In the genomic region with DNA sequence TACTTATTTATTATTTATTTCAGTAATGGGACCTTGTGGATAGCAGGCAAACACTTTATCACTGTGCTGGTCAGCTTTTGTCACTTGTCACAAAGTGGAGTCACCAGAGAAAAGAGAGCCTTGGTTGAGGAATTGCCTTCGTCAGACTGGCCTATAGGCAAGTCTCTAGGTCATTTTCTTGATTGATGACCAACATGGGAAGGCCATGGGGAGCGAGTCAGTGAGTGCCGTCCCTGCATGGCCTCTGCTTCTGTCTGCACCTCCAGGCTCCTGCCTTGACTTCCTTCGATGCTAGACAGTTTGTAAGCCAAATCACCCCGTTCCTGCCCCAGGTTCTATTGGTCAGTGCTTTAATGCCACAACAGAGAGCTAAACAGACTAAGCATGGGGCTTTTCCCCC, we compare ENCODE assay signal across 26 mouse cellular contexts. TPM values are rescaled to one million over a fixed set of nuclear protein-coding genes. Genes with fewer than 3 reads are reported as not detected.
DNase-seq lines count a peak whose midpoint lies in the region.
"Had no signal": no experiment of that assay in that cellular context is flagged by ENCODE, and none has a peak within 500 bp of the region (broad histone marks: within the 10 kb centered on the region; RNA-seq: fewer than 3 reads in every experiment).

No protein-coding gene starts in this region.

- H3K27me3 ChIP-seq in heart, embryonic 10.5 days (ENCODE audit: insufficient read depth, poor library complexity, severe bottlenecking) = peaks cover 11% of the 10 kb centered on the region; the same call in 1 of the 2 replicates
- H3K27me3 ChIP-seq: embryonic facial prominence, embryonic 13.5 days; embryonic facial prominence, embryonic 15.5 days; forebrain, embryonic 12.5 days; Patski had no signal

- peak; percentile 58 for DNase-seq in adrenal gland, adult 2 months
- no peak for DNase-seq in adrenal gland, adult 18-20 months (ENCODE audit: low spot score in 2 of 2)
- peak; percentile 43 for DNase-seq in heart, embryonic 10.5 days (ENCODE audit: low spot score)
- DNase-seq in heart, postnatal 10 days = no peak
- DNase-seq in adrenal gland, postnatal 25 days = peak; percentile 8
- no peak for DNase-seq in spleen, postnatal 10 days (ENCODE audit: low spot score in 2 of 2)
- DNase-seq: B cell, adult 2 months; cerebellum, adult 11 months; cerebellum, adult 18-20 months; cerebellum, adult 8-10 months; cerebellum, adult 9-11 months; cerebellum, postnatal 14 days; cerebellum, postnatal 36 days; embryo, embryonic 11 days had no signal

- no peak overlapping the region for H3K27ac ChIP-seq in heart, embryonic 10.5 days
- H3K27ac ChIP-seq: embryonic facial prominence, embryonic 13.5 days; embryonic facial prominence, embryonic 15.5 days; forebrain, embryonic 10.5 days; forebrain, embryonic 12.5 days had no signal

- WGBS in heart, embryonic 10.5 days = 67% methylated on average over 5 of the region's 5 CpGs

- 0 out of 2 replicates have a peak, but pooled peaks cover 6% of the 10 kb centered on the region for H3K4me1 ChIP-seq in heart, embryonic 10.5 days
- H3K4me1 ChIP-seq: forebrain, embryonic 12.5 days had no signal

- H3K4me3 ChIP-seq in heart, embryonic 10.5 days = no peak overlapping the region
- H3K4me3 ChIP-seq: embryonic facial prominence, embryonic 13.5 days; embryonic facial prominence, embryonic 15.5 days; erythroblast, embryonic 14.5 days; forebrain, embryonic 10.5 days; forebrain, embryonic 12.5 days had no signal

- H3K9me3 ChIP-seq in heart, embryonic 10.5 days = no peaks in the 10 kb centered on the region
- H3K9me3 ChIP-seq: embryonic facial prominence, embryonic 13.5 days; embryonic facial prominence, embryonic 15.5 days; forebrain, embryonic 10.5 days; forebrain, embryonic 12.5 days; G1E had no signal

- intact Hi-C loops in heart, postnatal 10 days (cut with DNase I) = no loop called here

- H3K36me3 ChIP-seq in heart, embryonic 10.5 days = 0 out of 2 replicates have a peak, but pooled peaks cover 4% of the 10 kb centered on the region
- H3K36me3 ChIP-seq: embryonic facial prominence, embryonic 13.5 days; embryonic facial prominence, embryonic 15.5 days; forebrain, embryonic 10.5 days; forebrain, embryonic 12.5 days; G1E had no signal

RNA-seq across cellular contexts. Expression of a gene that starts 12.7 kb away (rescaled TPM):
- total RNA-seq in adrenal gland, adult 2 months (2021) = 1 to 10 TPM; 1.1 to 6.9 TPM
- polyA plus RNA-seq in adrenal gland, adult 2 months (2012; rRNA removed) = 0.97 and 1.4 TPM in 2 replicates
- 1 to 10 TPM; 2.0 to 7.4 TPM for total RNA-seq in adrenal gland, adult 18-20 months (2021)
- polyA plus RNA-seq in heart, embryonic 10.5 days (2016; fragmentation: Nextera tagmentation; extraction: Ambion mirVana) = 10.2 and 12.1 TPM in 2 replicates
- total RNA-seq in heart, postnatal 10 days (2021) = 1 to 10 TPM; 2.8 to 2.9 TPM
- 7.3 and 9.9 TPM in 2 replicates for total RNA-seq in adrenal gland, postnatal 25 days (2021)
- polyA plus RNA-seq: erythroblast, embryonic 14.5 days had no signal

RNA-seq across cellular contexts. Expression of a gene that starts 39.5 kb away (rescaled TPM):
- under 1 TPM in 1 of 2 experiments, not detected in 1; 0.46 TPM for total RNA-seq in adrenal gland, adult 2 months (2021)
- polyA plus RNA-seq in adrenal gland, adult 2 months (2012; rRNA removed) = 0.57 TPM in 1 of 2 replicates, not detected in the other
- under 1 TPM; 0.54 to 0.70 TPM for total RNA-seq in adrenal gland, adult 18-20 months (2021)
- 0.36 and 0.47 TPM in 2 replicates for polyA plus RNA-seq in heart, embryonic 10.5 days (2016; fragmentation: Nextera tagmentation; extraction: Ambion mirVana)
- not detected for total RNA-seq in heart, postnatal 10 days (2021)
- total RNA-seq in adrenal gland, postnatal 25 days (2021) = not detected in 2 replicates
- total RNA-seq: adrenal gland, postnatal 36 days; common myeloid progenitor, adult 5-6 weeks; G1E had no signal
- polyA plus RNA-seq: activated CD4-positive, CD25-positive, alpha-beta regulatory T cell, adult 4 months; embryonic facial prominence, embryonic 11.5 days; erythroblast, embryonic 14.5 days; forebrain, embryonic 12.5 days; forebrain, embryonic 16.5 days; G1E had no signal

RNA-seq across cellular contexts. Expression of a gene that starts 40.9 kb away (rescaled TPM):
- 100 to 1,000 TPM in 1 of 2 experiments, 10 to 100 TPM in 1; 64.9 to 108 TPM for total RNA-seq in adrenal gland, adult 2 months (2021)
- 5.3 and 6.8 TPM in 2 replicates for polyA plus RNA-seq in adrenal gland, adult 2 months (2012; rRNA removed)
- 100 to 1,000 TPM in 1 of 2 experiments, 10 to 100 TPM in 1; 87.0 to 115 TPM for total RNA-seq in adrenal gland, adult 18-20 months (2021)
- 71.2 and 86.8 TPM in 2 replicates for polyA plus RNA-seq in heart, embryonic 10.5 days (2016; fragmentation: Nextera tagmentation; extraction: Ambion mirVana)
- total RNA-seq in heart, postnatal 10 days (2021) = 10 to 100 TPM; 47.3 to 48.2 TPM
- 111 and 129 TPM in 2 replicates for total RNA-seq in adrenal gland, postnatal 25 days (2021)

Comparison
In these comparisons a context has a peak if more than half of its experiments do, and no peak if none do; other contexts are left out.
1. DNase-seq: peak in adrenal gland, adult 2 months (single experiment), heart, embryonic 10.5 days (single experiment) and adrenal gland, postnatal 25 days (single experiment); none in adrenal gland, adult 18-20 months (0 of 2), heart, postnatal 10 days (0 of 2) and spleen, postnatal 10 days (0 of 2).